Mouse (Mus musculus) kidney, embryonic 14.5 days (tissue): ENCODE measurements around the gene Car6. TPM values are rescaled to one million over a fixed set of nuclear protein-coding genes. Genes with fewer than 3 reads are reported as not detected.

Experiments
- ATAC-seq: fragments of 200-750 bp; cut with Nextera tagmentation; 2 replicates; pipeline ENCODE4 v1.8.0; 2017; ENCODE audit warnings: moderate number of reproducible peaks, mild to moderate bottlenecking, moderate TSS enrichment, moderate library complexity; ENCODE audit not compliant: low FRiP score, low TSS enrichment
- H3K27ac ChIP-seq: fragments of 300-500 bp; sonication (generic); 2 replicates; pipeline ENCODE4 v1.5.1; 2014; ENCODE audit warnings: low read depth, mild to moderate bottlenecking, low read length, moderate library complexity, mixed read lengths
- H3K27me3 ChIP-seq: fragments of 300-500 bp; sonication (generic); 2 replicates; pipeline ENCODE4 v1.6.1; 2014; ENCODE audit warnings: mild to moderate bottlenecking, low read length; ENCODE audit not compliant: control insufficient read depth, insufficient read depth
- H3K36me3 ChIP-seq: fragments of 300-500 bp; sonication (generic); 2 replicates; pipeline ENCODE4 v1.6.1; 2014; ENCODE audit warnings: low read length, mixed read lengths; ENCODE audit not compliant: control insufficient read depth, insufficient read depth
- H3K4me1 ChIP-seq: fragments of 300-500 bp; sonication (generic); 2 replicates; pipeline ENCODE4 v1.6.1; 2014; ENCODE audit warnings: low read length, mixed read lengths; ENCODE audit not compliant: control insufficient read depth, insufficient read depth
- H3K4me2 ChIP-seq: fragments of 300-500 bp; sonication (generic); replicated peaks from 2 replicates; pipeline ENCODE4 v1.6.1; 2014; ENCODE audit warnings: low read depth, mild to moderate bottlenecking, low read length
- H3K4me3 ChIP-seq: fragments of 300-500 bp; sonication (generic); 2 replicates; pipeline ENCODE4 v1.5.1; 2014; ENCODE audit warnings: mild to moderate bottlenecking, low read length
- H3K9ac ChIP-seq: fragments of 300-500 bp; sonication (generic); 2 replicates; pipeline ENCODE4 v1.6.1; 2014; ENCODE audit warnings: low read depth, mild to moderate bottlenecking, low read length, moderate library complexity
- H3K9me3 ChIP-seq: fragments of 300-500 bp; sonication (generic); 2 replicates; pipeline ENCODE4 v1.6.1; 2016; ENCODE audit warnings: low read length; ENCODE audit not compliant: control insufficient read depth
- WGBS: fragments of 180-500 bp; shearing (Covaris S2); extraction: QIAGEN DNeasy Blood & Tissue Kit; methylation state at CpG from one replicate; pipeline ENCODE4 v1.1.7; 2014; 5-methylcytosine and 5-hydroxymethylcytosine counted together
- polyA plus RNA-seq: library from polyadenylated mRNA; unstranded; fragments of >200 nt; fragmentation: Nextera tagmentation; extraction: Ambion mirVana; gene quantifications from 2 replicates; pipeline ENCODE4 v1.2.1, GENCODE M21; 2014

Gene Car6
- polyA plus RNA-seq, 1 experiment from 2014 or later, result not detected

- no peak overlapping the region for H3K4me2 ChIP-seq
- no peak overlapping the region for H3K27ac ChIP-seq
- H3K36me3 ChIP-seq, result no peaks in the 10 kb centered on the region
- WGBS, result 71% methylated on average over 14 of the region's 14 CpGs
- H3K4me1 ChIP-seq, result no peaks in the 10 kb centered on the region
- no peak overlapping the region for H3K9ac ChIP-seq
- no peak for ATAC-seq
- no peak overlapping the region for H3K4me3 ChIP-seq
- H3K9me3 ChIP-seq, result no peaks in the 10 kb centered on the region
- H3K27me3 ChIP-seq, result no peaks in the 10 kb centered on the region
Measured at GRCm38 (mm10) chr4:150157348-150157882, 43.7 kb downstream of the Car6 start.

GRCm38 (mm10) chr4:150155731-150156130 is 45.4 kb downstream of the Car6 start:
- H3K27ac ChIP-seq, result no peak overlapping the region
- no peak overlapping the region for H3K4me2 ChIP-seq
- H3K4me1 ChIP-seq, result no peaks in the 10 kb centered on the region
- H3K27me3 ChIP-seq, result no peaks in the 10 kb centered on the region
- H3K9ac ChIP-seq, result no peak overlapping the region
- 83% methylated on average over 4 of the region's 4 CpGs for WGBS
- ATAC-seq, result no peak
- H3K36me3 ChIP-seq, result no peaks in the 10 kb centered on the region
- H3K9me3 ChIP-seq, result no peaks in the 10 kb centered on the region
- no peak overlapping the region for H3K4me3 ChIP-seq

GRCm38 (mm10) chr4:150155301-150155700 is 45.8 kb downstream of the Car6 start:
- no peak overlapping the region for H3K4me2 ChIP-seq
- 84% methylated on average over 4 of the region's 4 CpGs for WGBS
- no peak overlapping the region for H3K9ac ChIP-seq
- no peaks in the 10 kb centered on the region for H3K9me3 ChIP-seq
- no peak for ATAC-seq
- no peaks in the 10 kb centered on the region for H3K4me1 ChIP-seq
- no peak overlapping the region for H3K27ac ChIP-seq
- H3K36me3 ChIP-seq, result no peaks in the 10 kb centered on the region
- no peaks in the 10 kb centered on the region for H3K27me3 ChIP-seq
- H3K4me3 ChIP-seq, result no peak overlapping the region

DNA sequence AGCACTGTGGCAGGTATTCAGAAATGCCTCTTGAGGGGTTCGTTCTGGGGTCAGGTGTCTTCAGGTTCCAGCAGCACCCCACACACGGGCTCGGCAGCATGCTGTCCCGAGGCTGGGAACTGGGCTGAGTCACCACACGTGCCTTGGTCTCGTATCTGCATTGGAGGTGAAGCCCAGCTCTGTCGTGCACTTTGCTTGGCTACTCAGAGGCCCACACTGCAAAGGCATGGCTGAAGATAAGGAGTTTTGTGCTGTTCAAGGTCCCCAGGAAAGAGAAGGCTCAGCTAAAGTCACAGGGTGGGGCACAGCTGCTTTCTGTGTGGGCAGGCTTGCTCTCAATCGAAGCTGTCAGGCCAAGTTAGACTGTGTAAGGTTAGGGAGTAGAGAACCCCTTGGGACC is 48.6 kb downstream of the Car6 start:
- no peak for ATAC-seq
- 88% methylated on average over 8 of the region's 8 CpGs for WGBS

DNA sequence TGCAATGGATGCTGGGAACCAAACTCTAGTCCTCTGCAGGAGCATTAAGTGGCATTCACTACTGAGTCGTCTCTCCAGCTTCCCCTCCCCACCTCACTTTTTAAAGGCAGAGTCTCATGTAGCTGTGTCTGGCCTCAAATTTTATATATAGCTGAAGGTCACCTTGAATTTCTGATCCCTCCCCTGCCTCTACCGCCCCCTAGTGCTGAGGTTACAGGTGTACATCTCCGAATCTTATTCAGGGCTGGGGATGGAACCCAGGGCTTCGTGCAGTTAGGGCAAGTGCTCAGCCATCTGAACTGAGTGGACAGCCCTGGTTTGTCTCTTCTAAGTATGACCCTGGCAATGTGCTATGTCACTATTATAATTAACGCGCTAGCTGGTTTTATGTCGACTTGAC is 50.1 kb downstream of the Car6 start:
- Histone ChIP-seq H3K36me3 (no peaks in the 10 kb centered on the region), H3K4me1 (no peaks in the 10 kb centered on the region), H3K4me2 (no peak overlapping the region), H3K9me3 (no peaks in the 10 kb centered on the region; the same call in 1 of the 2 replicates), H3K4me3 (no peak overlapping the region), H3K27me3 (no peaks in the 10 kb centered on the region), H3K9ac (no peak overlapping the region), H3K27ac (no peak overlapping the region)
- 77% methylated on average over 7 of the region's 7 CpGs for WGBS
- ATAC-seq, result no peak

More for the DNA sequence above, 48.6 kb downstream of the Car6 start:
- no peak overlapping the region for H3K27ac ChIP-seq
- no peaks in the 10 kb centered on the region for H3K36me3 ChIP-seq
- no peak overlapping the region for H3K4me2 ChIP-seq
- H3K4me1 ChIP-seq, result no peaks in the 10 kb centered on the region
- no peaks in the 10 kb centered on the region for H3K27me3 ChIP-seq
- H3K9me3 ChIP-seq, result no peaks in the 10 kb centered on the region; the same call in 1 of the 2 replicates
- no peak overlapping the region for H3K4me3 ChIP-seq
- no peak overlapping the region for H3K9ac ChIP-seq

DNA sequence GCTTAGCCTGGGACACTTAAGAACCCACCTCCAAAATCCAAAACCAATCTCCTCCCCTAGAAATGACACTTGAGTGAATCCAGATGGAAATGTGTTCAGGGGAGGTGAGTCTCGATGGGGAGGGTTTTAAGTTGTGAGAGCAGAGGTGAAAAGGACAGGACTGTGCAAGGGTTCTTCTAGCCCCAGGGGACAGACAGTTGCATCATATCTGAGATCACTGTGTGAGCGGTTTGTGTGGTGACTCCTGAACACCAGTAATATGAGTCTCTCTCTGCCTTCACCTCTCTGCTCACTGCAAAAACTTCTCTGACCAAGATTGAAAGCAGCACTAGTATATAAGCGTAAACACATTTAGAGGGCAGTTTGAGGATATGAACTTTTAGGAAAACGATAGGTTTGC is 54.8 kb downstream of the Car6 start:
- no peak overlapping the region for H3K27ac ChIP-seq
- H3K27me3 ChIP-seq, result no peaks in the 10 kb centered on the region
- no peaks in the 10 kb centered on the region for H3K36me3 ChIP-seq
- H3K4me1 ChIP-seq, result no peaks in the 10 kb centered on the region
- H3K9me3 ChIP-seq, result no peaks in the 10 kb centered on the region; the same call in 1 of the 2 replicates
- 74% methylated on average over 4 of the region's 4 CpGs for WGBS
- H3K9ac ChIP-seq, result no peak overlapping the region
- ATAC-seq, result no peak
- no peak overlapping the region for H3K4me2 ChIP-seq
- H3K4me3 ChIP-seq, result no peak overlapping the region

DNA sequence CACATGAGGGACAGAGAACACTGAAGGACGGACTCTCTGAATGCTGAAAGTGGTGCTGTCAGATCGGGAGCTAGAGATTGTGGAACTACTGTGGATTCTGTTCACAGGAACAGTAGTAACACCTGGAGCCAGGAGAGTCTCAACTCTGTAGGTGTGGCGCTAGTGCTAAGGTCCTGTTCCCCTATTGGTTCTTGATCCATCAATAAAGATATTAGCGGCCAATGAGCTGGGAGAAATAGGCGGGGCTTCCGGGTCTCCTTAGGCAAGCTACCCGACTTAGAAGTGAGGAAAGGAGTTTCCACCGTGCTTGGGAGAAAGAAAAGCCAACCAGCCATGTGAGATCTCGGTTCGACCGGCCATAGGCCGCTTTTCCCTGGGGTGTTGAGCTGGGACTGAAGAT is 56.9 kb downstream of the Car6 start:
- no peak overlapping the region for H3K27ac ChIP-seq
- 22% methylated on average over 12 of the region's 12 CpGs for WGBS
- no peaks in the 10 kb centered on the region for H3K9me3 ChIP-seq
- H3K4me3 ChIP-seq, result no peak overlapping the region
- no peak overlapping the region for H3K9ac ChIP-seq
- H3K27me3 ChIP-seq, result no peaks in the 10 kb centered on the region
- ATAC-seq, result no peak
- H3K36me3 ChIP-seq, result no peaks in the 10 kb centered on the region
- H3K4me2 ChIP-seq, result no peak overlapping the region
- no peaks in the 10 kb centered on the region for H3K4me1 ChIP-seq

DNA sequence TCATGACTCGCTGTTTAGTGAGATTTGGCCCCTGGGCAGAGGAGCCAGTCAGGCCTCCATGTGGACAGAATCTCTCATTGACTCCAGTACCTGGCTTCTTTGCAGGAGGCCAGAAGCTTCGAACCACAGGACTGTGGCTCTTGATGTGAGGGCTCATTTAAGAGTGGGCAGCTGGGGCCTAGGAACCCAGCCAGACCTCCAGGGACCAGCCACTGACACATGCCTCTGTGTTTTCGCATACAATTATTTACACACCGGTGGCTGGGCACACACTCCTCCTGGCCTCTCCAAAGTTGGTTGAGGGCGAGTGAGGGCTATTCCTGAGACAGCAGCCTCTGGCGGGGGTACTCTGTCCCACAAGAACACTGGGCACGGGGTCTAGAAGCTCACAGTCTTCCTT is 60.8 kb downstream of the Car6 start:
- no peak overlapping the region for H3K27ac ChIP-seq
- H3K36me3 ChIP-seq, result no peaks in the 10 kb centered on the region
- no peaks in the 10 kb centered on the region for H3K9me3 ChIP-seq
- ATAC-seq, result no peak
- no peak overlapping the region for H3K9ac ChIP-seq
- no peak overlapping the region for H3K4me2 ChIP-seq
- H3K27me3 ChIP-seq, result no peaks in the 10 kb centered on the region
- no peak overlapping the region for H3K4me3 ChIP-seq
- 79% methylated on average over 7 of the region's 7 CpGs for WGBS
- peaks cover 6% of the 10 kb centered on the region for H3K4me1 ChIP-seq

- no peaks in the 10 kb centered on the region for H3K9me3 ChIP-seq
- no peaks in the 10 kb centered on the region for H3K27me3 ChIP-seq
- H3K4me3 ChIP-seq, result no peak overlapping the region
- H3K27ac ChIP-seq, result no peak overlapping the region
- no peak overlapping the region for H3K9ac ChIP-seq
- no peak overlapping the region for H3K4me2 ChIP-seq
- ATAC-seq, result no peak
- WGBS, result 54% methylated on average over 13 of the region's 13 CpGs
- no peaks in the 10 kb centered on the region for H3K36me3 ChIP-seq
- peaks cover 6% of the 10 kb centered on the region for H3K4me1 ChIP-seq
Measured at GRCm38 (mm10) chr4:150139090-150139489, 62.0 kb downstream of the Car6 start.
